Mouse (Mus musculus) bone marrow, adult 2 months (tissue): ENCODE measurements around the gene Lgals2.

Experiments used
- CTCF ChIP-seq: fragments of 200-500 bp; IDR thresholded peaks from 2 replicates; pipeline ENCODE4 v1.5.1; 2011; ENCODE audit warnings: low read length, control low read depth; ENCODE audit not compliant: control insufficient read depth, insufficient read depth
- POLR2A ChIP-seq: fragments of 200-500 bp; IDR thresholded peaks from 2 replicates; pipeline ENCODE4 v1.6.1; 2011; ENCODE audit warnings: low read depth, mild to moderate bottlenecking, control low read depth, low read length, borderline replicate concordance; ENCODE audit not compliant: control insufficient read depth

DNA sequence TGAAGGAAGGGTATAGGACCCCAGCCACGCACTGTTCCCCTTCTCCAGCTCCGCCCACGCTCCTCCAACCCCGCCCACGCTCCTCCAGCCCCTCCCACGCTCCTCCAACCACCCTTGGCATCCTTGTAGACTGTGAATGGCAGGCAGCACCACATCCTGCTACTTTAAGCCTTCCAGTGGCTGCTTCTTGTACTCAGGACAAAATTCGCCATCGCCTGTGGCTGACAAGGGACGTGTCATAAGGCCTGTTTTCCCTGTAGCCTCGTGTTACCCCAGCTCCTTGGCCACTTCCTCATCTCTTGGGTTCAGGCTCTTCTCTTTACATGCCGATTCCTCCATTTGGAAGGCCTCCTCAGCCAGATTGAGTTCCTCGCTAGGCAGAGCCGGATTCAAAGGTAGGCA lies 8.5 kb upstream of the Lgals2 start:
- no peak for TF ChIP-seq POLR2A
- TF ChIP-seq CTCF: no peak
